Mouse (Mus musculus) midbrain, embryonic 12.5 days (tissue): ENCODE measurements around the gene Ube2q1. TPM values are rescaled to one million over a fixed set of nuclear protein-coding genes. Genes with fewer than 3 reads are reported as not detected.

Source experiments
- ATAC-seq: fragments of 200-750 bp; cut with Nextera tagmentation; 2 replicates; pipeline ENCODE4 v1.8.0; 2017; ENCODE audit warnings: low read depth, moderate TSS enrichment, moderate library complexity; ENCODE audit not compliant: low FRiP score
- H3K27ac ChIP-seq: fragments of 300-500 bp; sonication (generic); replicated peaks from 2 replicates; pipeline ENCODE4 v1.5.1; 2016; ENCODE audit warnings: mild to moderate bottlenecking
- H3K27me3 ChIP-seq: fragments of 300-500 bp; sonication (generic); 2 replicates; pipeline ENCODE4 v1.6.1; 2016; ENCODE audit warnings: mild to moderate bottlenecking
- H3K36me3 ChIP-seq: fragments of 300-500 bp; sonication (generic); 2 replicates; pipeline ENCODE4 v1.6.1; 2016
- H3K4me1 ChIP-seq: fragments of 300-500 bp; sonication (generic); 2 replicates; pipeline ENCODE4 v1.6.1; 2016
- H3K4me2 ChIP-seq: fragments of 300-500 bp; sonication (generic); replicated peaks from 2 replicates; pipeline ENCODE4 v1.6.1; 2016; ENCODE audit warnings: mild to moderate bottlenecking, moderate library complexity
- H3K4me3 ChIP-seq: fragments of 300-500 bp; sonication (generic); 2 replicates; pipeline ENCODE4 v1.5.1; 2016; ENCODE audit warnings: mild to moderate bottlenecking
- H3K9ac ChIP-seq: fragments of 300-500 bp; sonication (generic); replicated peaks from 2 replicates; pipeline ENCODE4 v1.6.1; 2016; ENCODE audit warnings: mild to moderate bottlenecking, moderate library complexity
- H3K9me3 ChIP-seq: fragments of 300-500 bp; sonication (generic); 2 replicates; pipeline ENCODE4 v1.6.1; 2016; ENCODE audit warnings: mild to moderate bottlenecking
- WGBS: fragments of 180-500 bp; shearing (Covaris S2); methylation state at CpG from one replicate; pipeline ENCODE4 v1.1.7; 2016; 5-methylcytosine and 5-hydroxymethylcytosine counted together
- polyA plus RNA-seq: library from polyadenylated mRNA; unstranded; fragments of >200 nt; fragmentation: Nextera tagmentation; extraction: Ambion mirVana; gene quantifications from 2 replicates; pipeline ENCODE4 v1.2.1, GENCODE M21; 2016

Gene Ube2q1
- polyA plus RNA-seq, 1 experiment from 2014 or later, result 18.5 TPM

DNA sequence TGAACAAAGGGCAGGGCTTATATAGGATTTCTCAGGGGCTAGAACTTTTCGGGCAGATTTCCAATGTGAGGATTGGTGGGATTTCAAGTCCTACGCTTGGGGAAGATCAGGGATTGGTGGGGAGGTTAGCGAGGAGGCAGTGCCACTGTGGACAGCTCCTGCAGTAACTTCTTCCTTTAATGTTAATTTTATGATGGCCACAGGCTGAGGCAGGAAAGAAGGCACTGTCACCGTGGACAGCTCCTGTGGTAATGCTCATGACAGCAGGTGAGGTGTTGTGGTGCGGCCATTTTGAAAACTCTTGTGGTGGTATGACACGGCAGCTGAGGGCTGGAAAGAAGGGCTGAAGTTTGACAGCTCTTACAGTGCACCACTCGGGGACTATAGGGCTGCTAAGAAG, 3.8 kb upstream of the Ube2q1 start:
- Histone ChIP-seq H3K4me3 (no peak overlapping the region), H3K36me3 (no peaks in the 10 kb centered on the region), H3K4me2 (no peak overlapping the region), H3K27ac (no peak overlapping the region), H3K9me3 (no peaks in the 10 kb centered on the region), H3K4me1 (peaks cover 18% of the 10 kb centered on the region), H3K9ac (no peak overlapping the region), H3K27me3 (peaks cover 4% of the 10 kb centered on the region; the same call in 1 of the 2 replicates)
- WGBS, result 80% methylated on average over 7 of the region's 7 CpGs
- ATAC-seq, result no peak

DNA sequence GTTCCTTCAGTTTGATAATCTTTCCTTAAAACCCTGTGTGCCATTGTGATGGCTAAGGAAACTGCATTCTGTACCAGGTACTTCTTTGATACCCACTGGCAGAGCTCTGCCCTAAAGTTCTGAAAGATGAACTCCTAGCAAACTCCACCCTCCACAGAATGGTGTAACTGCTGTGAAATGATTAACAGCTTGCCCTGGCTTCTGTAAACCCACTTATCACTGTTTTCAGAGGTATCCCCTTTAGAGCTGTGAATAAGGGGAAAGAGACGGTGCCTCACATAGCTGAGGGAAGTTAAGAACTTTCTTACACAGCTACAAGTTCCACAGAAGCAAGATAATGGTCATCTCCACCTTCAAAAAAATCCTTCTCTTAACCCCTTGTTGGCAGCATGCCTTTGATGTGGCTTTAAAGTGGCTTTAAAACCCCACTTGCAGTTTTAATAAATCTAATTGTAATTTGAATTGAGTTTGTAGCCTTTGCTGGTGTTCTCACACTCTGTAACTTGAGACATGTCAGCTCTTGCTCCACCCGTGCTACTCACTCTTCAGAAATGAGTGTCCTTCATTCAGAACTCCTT, 2.9 kb upstream of the Ube2q1 start:
- no peak for ATAC-seq
- Histone ChIP-seq H3K4me2 (no peak overlapping the region), H3K27ac (no peak overlapping the region), H3K4me1 (peaks cover 27% of the 10 kb centered on the region), H3K36me3 (peaks cover 2% of the 10 kb centered on the region; the same call in 1 of the 2 replicates), H3K9me3 (no peaks in the 10 kb centered on the region), H3K9ac (no peak overlapping the region), H3K4me3 (no peak overlapping the region), H3K27me3 (peaks cover 4% of the 10 kb centered on the region; the same call in 1 of the 2 replicates)
- 57% methylated on average over 2 of the region's 2 CpGs for WGBS

DNA sequence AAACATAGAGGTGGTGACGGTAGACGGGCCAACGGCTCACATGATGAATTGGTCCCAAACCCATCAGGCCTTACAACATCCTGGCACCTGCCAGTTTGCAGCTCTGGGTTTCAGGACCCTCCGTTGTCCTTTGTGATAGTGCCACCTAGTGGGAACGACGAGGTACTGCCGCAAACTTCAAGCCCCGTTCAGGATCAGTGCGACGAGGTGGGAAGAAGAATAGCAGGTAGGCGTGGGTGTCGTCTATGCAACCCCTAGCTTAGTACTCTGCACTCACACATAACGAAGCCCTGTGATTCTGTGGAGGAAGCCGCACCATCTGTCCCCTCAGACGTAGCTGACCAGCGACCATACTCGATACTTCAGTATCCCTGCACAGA, 838 bp upstream of the Ube2q1 start:
- Histone ChIP-seq H3K4me2 (peak overlapping the region; percentile 87), H3K36me3 (peaks cover 23% of the 10 kb centered on the region), H3K4me3 (peak overlapping the region; percentile 80), H3K27me3 (no peaks in the 10 kb centered on the region), H3K9me3 (no peaks in the 10 kb centered on the region), H3K9ac (peak overlapping the region; percentile 98), H3K4me1 (peaks cover 30% of the 10 kb centered on the region), H3K27ac (peak overlapping the region; percentile 96)
- ATAC-seq, result no peak
- 1% methylated on average over 17 of the region's 17 CpGs for WGBS

DNA sequence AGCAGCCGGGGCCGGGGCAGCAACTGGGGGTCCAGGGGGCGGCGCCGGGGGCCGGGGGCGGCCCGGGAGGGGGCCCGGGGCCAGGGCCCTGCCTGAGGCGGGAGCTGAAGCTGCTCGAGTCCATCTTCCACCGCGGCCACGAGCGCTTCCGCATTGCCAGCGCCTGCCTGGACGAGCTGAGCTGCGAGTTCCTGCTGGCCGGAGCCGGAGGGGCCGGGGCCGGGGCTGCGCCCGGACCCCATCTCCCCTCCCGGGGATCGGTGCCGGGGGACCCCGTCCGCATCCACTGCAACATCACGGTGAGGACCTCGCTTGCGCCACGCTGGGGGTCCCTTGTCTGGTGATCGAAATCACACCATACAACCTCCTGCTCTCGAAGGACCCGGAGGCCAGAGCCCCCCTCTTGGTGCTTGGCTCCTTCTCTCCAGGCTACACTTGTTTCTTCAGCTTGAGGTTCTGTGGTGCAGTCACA, 360 bp downstream of the Ube2q1 start:
- peak overlapping the region; percentile 87 for H3K4me2 ChIP-seq
- peak; percentile 63 for ATAC-seq
- no peaks in the 10 kb centered on the region for H3K27me3 ChIP-seq
- WGBS, result under 1% methylated on average over 28 of the region's 37 CpGs
- peak overlapping the region; percentile 96 for H3K27ac ChIP-seq
- no peaks in the 10 kb centered on the region for H3K9me3 ChIP-seq
- H3K9ac ChIP-seq, result peak overlapping the region; percentile 98
- H3K4me1 ChIP-seq, result peaks cover 30% of the 10 kb centered on the region
- H3K4me3 ChIP-seq, result peak overlapping the region; percentile 80
- H3K36me3 ChIP-seq, result peaks cover 35% of the 10 kb centered on the region

DNA sequence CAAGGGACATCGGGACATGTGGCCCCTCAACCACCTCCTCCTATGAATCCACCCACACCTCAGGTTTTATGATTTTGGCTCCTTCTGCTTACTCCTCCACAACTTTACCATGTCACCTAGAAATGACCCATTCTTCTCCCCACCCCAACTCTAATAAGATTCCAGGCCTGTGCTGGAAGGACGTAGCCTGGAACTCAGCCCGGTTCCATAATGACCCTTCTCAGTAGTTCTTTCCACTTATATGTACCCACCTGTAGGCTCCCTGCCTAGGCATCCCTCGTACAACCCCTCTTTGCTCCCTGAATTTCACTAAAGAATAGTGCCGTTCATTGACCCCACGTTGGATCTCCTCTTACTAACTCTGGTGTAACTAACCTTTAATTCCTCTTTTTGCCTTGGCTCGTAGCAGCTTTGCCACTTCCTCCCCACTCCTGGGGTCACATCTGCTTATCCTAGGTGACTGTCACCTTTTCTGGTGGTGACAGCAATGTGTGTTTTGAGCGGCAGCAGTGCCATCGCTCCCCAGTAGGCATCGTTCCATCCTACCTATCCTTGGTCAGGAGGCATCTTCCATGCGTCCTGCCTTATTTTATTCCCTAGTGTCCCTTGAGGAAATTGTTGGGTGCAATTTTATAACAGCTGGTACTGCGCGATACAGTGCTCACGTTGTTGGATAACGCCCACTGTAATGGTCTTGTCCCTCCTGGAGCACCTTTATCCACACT, 982 bp downstream of the Ube2q1 start:
- Histone ChIP-seq H3K9me3 (no peaks in the 10 kb centered on the region), H3K9ac (peak overlapping the region; percentile 98), H3K4me1 (peaks cover 30% of the 10 kb centered on the region), H3K27ac (peak overlapping the region; percentile 96), H3K36me3 (peaks cover 41% of the 10 kb centered on the region), H3K27me3 (no peaks in the 10 kb centered on the region), H3K4me3 (peak overlapping the region; percentile 80), H3K4me2 (peak overlapping the region; percentile 87)
- ATAC-seq, result no peak
- WGBS, result 52% methylated on average over 15 of the region's 15 CpGs

DNA sequence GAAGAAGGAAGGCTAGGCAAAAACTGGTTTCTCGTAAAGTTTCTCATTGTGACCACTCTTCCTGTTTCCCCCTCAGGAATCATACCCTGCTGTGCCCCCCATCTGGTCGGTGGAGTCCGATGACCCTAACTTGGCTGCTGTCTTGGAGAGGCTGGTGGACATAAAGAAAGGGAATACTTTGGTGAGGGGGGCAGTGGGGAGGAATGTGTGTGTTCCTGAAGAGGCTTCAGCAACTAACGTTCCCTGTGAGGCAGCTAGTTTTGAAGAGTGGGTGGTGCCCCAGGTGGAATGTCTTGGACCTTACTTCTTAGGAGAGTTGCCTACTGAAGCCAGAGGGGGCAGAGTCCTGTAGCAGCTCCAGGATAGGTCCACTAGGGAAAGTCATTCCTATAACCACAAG, 2.6 kb downstream of the Ube2q1 start:
- Histone ChIP-seq H3K4me1 (peaks cover 30% of the 10 kb centered on the region), H3K27me3 (no peaks in the 10 kb centered on the region), H3K4me2 (no peak overlapping the region), H3K9ac (no peak overlapping the region), H3K36me3 (peaks cover 57% of the 10 kb centered on the region), H3K9me3 (no peaks in the 10 kb centered on the region), H3K27ac (no peak overlapping the region), H3K4me3 (no peak overlapping the region)
- 80% methylated on average over 4 of the region's 4 CpGs for WGBS
- no peak for ATAC-seq

DNA sequence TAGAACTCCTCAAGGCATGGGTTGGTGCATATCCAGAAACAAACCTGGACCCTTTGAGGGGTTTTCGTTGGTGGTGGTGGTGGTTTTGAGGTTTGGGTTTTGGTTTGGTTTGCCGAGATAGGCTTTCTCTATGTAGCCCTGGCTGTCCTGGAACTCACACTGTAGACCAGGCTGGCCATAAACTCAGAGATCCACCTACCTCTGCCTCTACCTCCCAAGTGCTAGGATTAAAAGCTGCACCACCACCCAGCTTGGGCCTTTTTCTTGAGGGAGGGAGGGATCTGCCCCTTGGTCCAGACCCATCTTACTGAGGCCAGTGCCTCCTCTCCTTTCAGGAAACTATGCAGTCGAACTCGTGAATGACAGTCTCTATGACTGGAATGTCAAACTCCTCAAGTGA, 6.7 kb downstream of the Ube2q1 start:
- Histone ChIP-seq H3K27ac (no peak overlapping the region), H3K4me1 (peaks cover 13% of the 10 kb centered on the region), H3K4me3 (no peak overlapping the region), H3K4me2 (no peak overlapping the region), H3K36me3 (peaks cover 84% of the 10 kb centered on the region), H3K9ac (no peak overlapping the region), H3K9me3 (no peaks in the 10 kb centered on the region), H3K27me3 (no peaks in the 10 kb centered on the region)
- 95% methylated on average over 4 of the region's 4 CpGs for WGBS
- ATAC-seq, result no peak

DNA sequence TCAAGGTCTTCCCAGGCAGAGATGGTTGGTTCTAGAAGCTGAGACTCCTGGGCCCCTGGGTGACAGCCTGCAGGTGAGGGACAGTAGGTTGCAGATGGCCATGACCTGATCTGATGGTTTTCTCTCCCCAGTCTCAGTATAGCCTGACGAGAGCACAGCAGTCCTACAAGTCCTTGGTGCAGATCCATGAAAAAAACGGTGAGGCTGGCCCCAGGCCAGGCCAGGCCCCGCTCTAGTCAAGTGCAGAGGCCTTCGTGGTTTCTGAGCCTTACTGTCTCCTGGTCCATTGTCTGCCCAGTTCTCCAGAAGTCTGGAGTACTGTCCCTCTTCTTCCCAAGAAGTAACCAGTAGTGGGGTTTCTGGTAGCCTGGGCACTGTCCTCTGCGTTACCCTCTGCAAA, 8.2 kb downstream of the Ube2q1 start:
- Histone ChIP-seq H3K27ac (no peak overlapping the region), H3K27me3 (no peaks in the 10 kb centered on the region), H3K4me2 (no peak overlapping the region), H3K4me3 (no peak overlapping the region), H3K36me3 (peaks cover 70% of the 10 kb centered on the region), H3K9me3 (no peaks in the 10 kb centered on the region), H3K9ac (no peak overlapping the region), H3K4me1 (peaks cover 8% of the 10 kb centered on the region)
- WGBS, result 88% methylated on average over 5 of the region's 5 CpGs
- ATAC-seq, result no peak

DNA sequence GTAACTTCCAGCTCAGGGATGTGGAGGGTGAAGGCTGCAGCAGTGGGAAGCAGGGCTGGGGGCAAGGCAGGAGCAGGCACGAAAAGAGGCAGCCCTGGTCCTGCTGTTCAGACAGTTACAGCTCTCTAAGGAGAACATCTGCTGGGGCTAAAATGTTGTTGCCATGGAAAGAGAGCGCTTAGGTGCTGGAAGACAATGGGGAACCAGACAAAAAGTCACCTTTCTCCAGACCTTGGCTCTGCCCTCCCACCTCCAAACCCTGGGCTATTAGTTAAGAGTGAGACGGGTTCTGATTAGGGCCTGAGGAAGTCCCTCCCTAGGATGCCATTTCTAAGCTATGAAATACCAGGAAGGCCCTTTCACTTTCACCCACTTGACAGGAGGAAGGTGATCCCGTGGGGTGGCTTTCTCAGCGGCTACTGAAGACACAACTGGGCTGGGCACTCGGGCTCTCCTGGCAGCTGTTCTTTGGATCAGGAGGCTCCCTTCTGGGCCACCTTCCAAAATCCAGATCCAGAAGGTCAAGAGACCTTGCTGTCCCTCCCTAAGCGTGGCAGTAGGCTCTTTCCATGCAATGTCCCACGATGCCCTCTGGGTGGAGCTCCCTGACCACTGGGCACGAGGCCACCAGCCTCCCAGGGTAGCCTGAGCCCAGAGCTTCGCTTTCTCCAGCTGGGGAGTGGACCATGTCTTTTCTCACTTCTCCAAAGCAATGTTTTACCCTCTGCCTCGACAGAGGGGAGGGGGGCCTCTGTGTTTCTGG, 11.8 kb downstream of the Ube2q1 start:
- WGBS, result 32% methylated on average over 11 of the region's 11 CpGs
- Histone ChIP-seq H3K4me2 (no peak overlapping the region), H3K4me1 (peaks cover 8% of the 10 kb centered on the region), H3K27me3 (no peaks in the 10 kb centered on the region), H3K9ac (no peak overlapping the region), H3K4me3 (no peak overlapping the region), H3K9me3 (no peaks in the 10 kb centered on the region), H3K36me3 (peaks cover 35% of the 10 kb centered on the region), H3K27ac (peak overlapping the region; percentile 20; the same call in 1 of the 2 replicates)
- ATAC-seq, result no peak

DNA sequence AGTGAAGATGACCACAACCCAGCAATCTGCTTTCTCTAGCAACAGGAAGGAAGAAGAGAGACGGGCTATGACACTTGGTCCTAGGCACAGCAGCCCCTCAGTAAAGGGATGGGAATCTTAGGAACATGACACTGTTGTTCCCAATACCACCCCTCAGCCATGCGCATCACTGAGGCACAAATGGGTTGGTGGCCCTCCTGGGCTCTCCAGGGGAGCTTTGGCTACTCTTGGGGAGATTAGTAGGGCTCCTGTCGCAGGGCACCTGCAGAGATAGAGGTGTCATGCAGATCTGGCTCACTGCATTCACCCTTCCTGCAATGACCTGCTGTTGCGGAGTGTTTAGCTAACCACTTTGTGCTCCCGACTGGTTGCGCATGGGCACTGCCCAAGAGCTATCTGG, 12.9 kb downstream of the Ube2q1 start:
- no peak overlapping the region for H3K27ac ChIP-seq
- peaks cover 24% of the 10 kb centered on the region for H3K36me3 ChIP-seq
- H3K4me1 ChIP-seq, result peaks cover 8% of the 10 kb centered on the region
- H3K27me3 ChIP-seq, result no peaks in the 10 kb centered on the region
- no peak for ATAC-seq
- H3K9me3 ChIP-seq, result no peaks in the 10 kb centered on the region
- H3K9ac ChIP-seq, result no peak overlapping the region
- no peak overlapping the region for H3K4me2 ChIP-seq
- WGBS, result 76% methylated on average over 6 of the region's 6 CpGs
- no peak overlapping the region for H3K4me3 ChIP-seq

DNA sequence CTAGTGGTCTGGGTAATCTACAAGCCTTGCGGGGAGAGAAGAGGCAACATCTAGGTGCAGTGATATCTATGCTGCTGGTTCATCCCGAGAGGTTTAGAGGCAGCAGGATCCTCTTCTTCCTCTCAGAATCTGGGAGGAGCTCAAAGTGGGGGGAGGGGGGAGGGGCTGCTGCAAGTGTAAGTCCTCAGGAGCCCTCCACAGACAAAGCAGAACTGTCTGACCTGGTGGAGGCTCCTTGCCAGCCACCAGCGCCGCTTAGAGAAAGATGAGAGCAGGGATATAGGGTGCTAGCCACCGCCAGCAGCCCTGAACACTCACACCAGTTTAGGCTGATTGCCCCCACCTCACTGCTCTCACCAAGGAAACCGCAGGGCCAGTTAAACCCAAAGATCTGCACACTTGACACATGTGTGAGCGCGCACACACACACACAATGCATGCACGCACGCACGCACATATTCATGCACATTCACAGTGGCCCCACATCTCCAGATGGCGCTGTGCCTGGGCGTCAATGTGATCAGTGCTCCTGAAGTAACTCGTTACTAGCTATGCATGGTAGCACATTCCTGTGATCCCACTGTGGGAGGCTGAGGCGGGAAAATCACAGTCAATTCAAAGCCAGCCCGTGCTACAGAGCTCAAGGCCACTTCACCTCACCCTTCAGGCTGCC, 15.4 kb downstream of the Ube2q1 start:
- Histone ChIP-seq H3K9me3 (no peaks in the 10 kb centered on the region), H3K4me1 (peaks cover 8% of the 10 kb centered on the region), H3K4me3 (no peak overlapping the region), H3K4me2 (no peak overlapping the region), H3K9ac (no peak overlapping the region), H3K36me3 (no peaks in the 10 kb centered on the region), H3K27me3 (no peaks in the 10 kb centered on the region), H3K27ac (no peak overlapping the region)
- ATAC-seq, result no peak
- WGBS, result 72% methylated on average over 16 of the region's 16 CpGs

DNA sequence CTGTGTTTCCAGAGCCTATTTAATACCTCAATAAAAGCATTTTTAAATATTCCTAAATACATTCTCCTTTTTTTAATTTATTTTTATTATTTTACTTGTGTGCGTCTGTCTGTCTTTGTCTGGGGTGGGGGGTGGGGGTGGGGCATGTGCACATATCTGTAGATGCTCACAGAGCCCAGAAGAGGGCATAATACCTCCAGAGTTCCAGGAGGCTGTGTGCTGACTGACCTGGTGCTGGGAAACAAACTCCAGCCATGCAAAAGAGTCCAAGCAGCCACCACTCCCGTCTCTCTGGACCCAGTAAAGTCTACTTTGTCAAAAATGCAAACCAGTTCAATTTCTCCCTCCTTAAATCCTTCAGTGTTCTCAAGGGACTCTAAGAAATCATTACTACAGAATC, 21.2 kb downstream of the Ube2q1 start:
- Histone ChIP-seq H3K9ac (no peak overlapping the region), H3K27ac (no peak overlapping the region), H3K9me3 (no peaks in the 10 kb centered on the region), H3K27me3 (no peaks in the 10 kb centered on the region), H3K4me3 (no peak overlapping the region), H3K4me1 (peaks cover 4% of the 10 kb centered on the region), H3K36me3 (no peaks in the 10 kb centered on the region), H3K4me2 (no peak overlapping the region)
- WGBS, result 60% methylated on average over 2 of the region's 2 CpGs
- no peak for ATAC-seq
